Mouse (Mus musculus): ENCODE results near the gene Wscd1. TPM values are rescaled to one million over a fixed set of nuclear protein-coding genes. Genes with fewer than 3 reads are reported as not detected.
"Not testable (repeated sequence)": the region's sequence is repeated elsewhere in the genome, so short reads cannot be mapped to it uniquely, and the experiment has no call there.

The Wscd1 gene
- polyA plus RNA-seq, 1 experiment from 2014 or later, result not detected

- Histone ChIP-seq H3K79me2 (ENCODE audit: inconsistent target) (no peaks in the 10 kb centered on the region), H3K36me3 (ENCODE audit: inconsistent target) (no peaks in the 10 kb centered on the region), H3K27ac (no peak overlapping the region), H3K4me3 (ENCODE audit: inconsistent target) (no peak overlapping the region)
- WGBS (ENCODE audit: missing documents), result 94% methylated on average over 13 of the region's 13 CpGs
Measured at GRCm38 (mm10) chr11:71781737-71782354, 32.1 kb downstream of the Wscd1 start.

- Histone ChIP-seq H3K4me3 (ENCODE audit: inconsistent target) (no peak overlapping the region), H3K79me2 (ENCODE audit: inconsistent target) (no peaks in the 10 kb centered on the region), H3K27ac (no peak overlapping the region), H3K36me3 (ENCODE audit: inconsistent target) (no peaks in the 10 kb centered on the region)
- WGBS (ENCODE audit: missing documents), result 72% methylated on average over 4 of the region's 4 CpGs
Measured at GRCm38 (mm10) chr11:71785499-71785898, 35.8 kb downstream of the Wscd1 start.

GRCm38 (mm10) chr11:71788209-71788608, 38.5 kb downstream of the Wscd1 start:
- Histone ChIP-seq H3K4me3 (ENCODE audit: inconsistent target) (no peak overlapping the region), H3K79me2 (ENCODE audit: inconsistent target) (no peaks in the 10 kb centered on the region), H3K36me3 (ENCODE audit: inconsistent target) (no peaks in the 10 kb centered on the region), H3K27ac (no peak overlapping the region)
- 85% methylated on average over 4 of the region's 4 CpGs for WGBS (ENCODE audit: missing documents)

GRCm38 (mm10) chr11:71790227-71790626, 40.5 kb downstream of the Wscd1 start:
- Histone ChIP-seq H3K4me3 (ENCODE audit: inconsistent target) (no peak overlapping the region), H3K79me2 (ENCODE audit: inconsistent target) (no peaks in the 10 kb centered on the region), H3K36me3 (ENCODE audit: inconsistent target) (no peaks in the 10 kb centered on the region), H3K27ac (no peak overlapping the region)
- 63% methylated on average over 3 of the region's 3 CpGs for WGBS (ENCODE audit: missing documents)

GRCm38 (mm10) chr11:71799206-71799605, 49.5 kb downstream of the Wscd1 start:
- Histone ChIP-seq H3K36me3 (ENCODE audit: inconsistent target) (no peaks in the 10 kb centered on the region), H3K4me3 (ENCODE audit: inconsistent target) (no peak overlapping the region), H3K27ac (no peak overlapping the region), H3K79me2 (ENCODE audit: inconsistent target) (no peaks in the 10 kb centered on the region)
- WGBS (ENCODE audit: missing documents), result 88% methylated on average over 4 of the region's 4 CpGs

GRCm38 (mm10) chr11:71808521-71808920, 58.8 kb downstream of the Wscd1 start:
- H3K27ac ChIP-seq, result no peak overlapping the region
- no peaks in the 10 kb centered on the region for H3K79me2 ChIP-seq (ENCODE audit: inconsistent target)
- H3K4me3 ChIP-seq (ENCODE audit: inconsistent target), result no peak overlapping the region
- H3K36me3 ChIP-seq (ENCODE audit: inconsistent target), result no peaks in the 10 kb centered on the region
- WGBS (ENCODE audit: missing documents), result 86% methylated on average over 2 of the region's 2 CpGs

GRCm38 (mm10) chr11:71811828-71812227, 62.1 kb downstream of the Wscd1 start:
- Histone ChIP-seq H3K27ac (no peak overlapping the region), H3K79me2 (ENCODE audit: inconsistent target) (no peaks in the 10 kb centered on the region), H3K36me3 (ENCODE audit: inconsistent target) (no peaks in the 10 kb centered on the region), H3K4me3 (ENCODE audit: inconsistent target) (no peak overlapping the region)
- 69% methylated on average over 2 of the region's 2 CpGs for WGBS (ENCODE audit: missing documents)

- Histone ChIP-seq H3K4me3 (ENCODE audit: inconsistent target) (no peak overlapping the region), H3K79me2 (ENCODE audit: inconsistent target) (no peaks in the 10 kb centered on the region), H3K36me3 (ENCODE audit: inconsistent target) (no peaks in the 10 kb centered on the region), H3K27ac (no peak overlapping the region)
- 89% methylated on average over 7 of the region's 7 CpGs for WGBS (ENCODE audit: missing documents)
Measured at GRCm38 (mm10) chr11:71812921-71813320, 63.2 kb downstream of the Wscd1 start.

GRCm38 (mm10) chr11:71814511-71814910, 64.8 kb downstream of the Wscd1 start:
- H3K27ac ChIP-seq, result no peak overlapping the region
- no peaks in the 10 kb centered on the region for H3K36me3 ChIP-seq (ENCODE audit: inconsistent target)
- 82% methylated on average over 7 of the region's 7 CpGs for WGBS (ENCODE audit: missing documents)
- H3K4me3 ChIP-seq (ENCODE audit: inconsistent target), result no peak overlapping the region
- no peaks in the 10 kb centered on the region for H3K79me2 ChIP-seq (ENCODE audit: inconsistent target)

- Histone ChIP-seq H3K4me3 (ENCODE audit: inconsistent target) (no peak overlapping the region), H3K36me3 (ENCODE audit: inconsistent target) (no peaks in the 10 kb centered on the region), H3K27ac (no peak overlapping the region), H3K79me2 (ENCODE audit: inconsistent target) (no peaks in the 10 kb centered on the region)
- WGBS (ENCODE audit: missing documents), result 82% methylated on average over 6 of the region's 6 CpGs
Measured at GRCm38 (mm10) chr11:71815326-71815725, 65.6 kb downstream of the Wscd1 start.

GRCm38 (mm10) chr11:71816918-71817317, 67.2 kb downstream of the Wscd1 start:
- Histone ChIP-seq H3K4me3 (ENCODE audit: inconsistent target) (no peak overlapping the region), H3K79me2 (ENCODE audit: inconsistent target) (no peaks in the 10 kb centered on the region), H3K36me3 (ENCODE audit: inconsistent target) (no peaks in the 10 kb centered on the region), H3K27ac (no peak overlapping the region)
- WGBS (ENCODE audit: missing documents), result 82% methylated on average over 3 of the region's 3 CpGs

GRCm38 (mm10) chr11:71817341-71817740, 67.6 kb downstream of the Wscd1 start:
- Histone ChIP-seq H3K79me2 (ENCODE audit: inconsistent target) (no peaks in the 10 kb centered on the region), H3K36me3 (ENCODE audit: inconsistent target) (no peaks in the 10 kb centered on the region), H3K4me3 (ENCODE audit: inconsistent target) (no peak overlapping the region), H3K27ac (no peak overlapping the region)
- 45% methylated on average over 4 of the region's 4 CpGs for WGBS (ENCODE audit: missing documents)

- Histone ChIP-seq H3K36me3 (ENCODE audit: inconsistent target) (no peaks in the 10 kb centered on the region), H3K27ac (no peak overlapping the region), H3K4me3 (ENCODE audit: inconsistent target) (no peak overlapping the region), H3K79me2 (ENCODE audit: inconsistent target) (no peaks in the 10 kb centered on the region)
- WGBS (ENCODE audit: missing documents), result 23% methylated on average over 5 of the region's 5 CpGs
Measured at GRCm38 (mm10) chr11:71818111-71818510, 68.4 kb downstream of the Wscd1 start.

GRCm38 (mm10) chr11:71819901-71820300, 70.2 kb downstream of the Wscd1 start:
- no peaks in the 10 kb centered on the region for H3K79me2 ChIP-seq (ENCODE audit: inconsistent target)
- H3K36me3 ChIP-seq (ENCODE audit: inconsistent target), result no peaks in the 10 kb centered on the region
- H3K27ac ChIP-seq, result no peak overlapping the region
- H3K4me3 ChIP-seq (ENCODE audit: inconsistent target), result no peak overlapping the region
- WGBS (ENCODE audit: missing documents), result 84% methylated on average over 9 of the region's 9 CpGs

- WGBS (ENCODE audit: missing documents), result 70% methylated on average over 10 of the region's 10 CpGs
- Histone ChIP-seq H3K27ac (no peak overlapping the region), H3K36me3 (ENCODE audit: inconsistent target) (no peaks in the 10 kb centered on the region), H3K4me3 (ENCODE audit: inconsistent target) (no peak overlapping the region), H3K79me2 (ENCODE audit: inconsistent target) (no peaks in the 10 kb centered on the region)
Measured at GRCm38 (mm10) chr11:71820847-71821246, 71.1 kb downstream of the Wscd1 start.

- WGBS (ENCODE audit: missing documents), result 96% methylated on average over 5 of the region's 6 CpGs
- not testable (repeated sequence) for H3K79me2 ChIP-seq (ENCODE audit: inconsistent target); H3K36me3 ChIP-seq (ENCODE audit: inconsistent target); H3K27ac ChIP-seq; H3K4me3 ChIP-seq (ENCODE audit: inconsistent target)
Measured at GRCm38 (mm10) chr11:71821526-71821925, 71.8 kb downstream of the Wscd1 start.
